Comparison of ENCODE assay signal across 8 mouse cellular contexts in the genomic region with DNA sequence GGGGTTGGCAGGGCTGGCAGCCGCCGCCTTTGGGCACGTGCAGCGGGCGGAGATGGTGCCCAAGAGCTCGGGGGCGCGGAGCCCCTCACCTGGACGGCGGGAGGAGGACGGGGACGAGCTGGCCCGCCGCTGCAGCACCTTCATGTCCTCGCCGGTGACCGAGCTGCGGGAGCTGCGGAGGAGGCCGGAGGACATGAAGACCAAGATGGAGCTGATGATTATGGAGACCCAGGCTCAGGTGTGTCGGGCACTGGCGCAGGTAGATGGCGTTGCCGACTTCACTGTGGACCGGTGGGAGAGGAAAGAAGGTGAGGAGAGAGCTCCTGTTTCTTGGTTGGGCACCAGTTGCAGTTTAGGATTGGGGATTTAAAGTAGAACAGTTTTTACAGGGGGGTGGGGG. TPM values are rescaled to one million over a fixed set of nuclear protein-coding genes. Genes with fewer than 3 reads are reported as not detected.
DNase-seq lines count a peak whose midpoint lies in the region; ATAC-seq and TF ChIP-seq lines count a peak whose summit lies in the region.

No protein-coding gene starts in this region.

- H3K9me3 ChIP-seq in midbrain, embryonic 10.5 days (replicated peaks) = no peaks in the 10 kb centered on the region

- peak; percentile 33 for ATAC-seq in inflammation-experienced regulatory T-cells, adult 6 months

- no peak for TF ChIP-seq CTCF in bone marrow macrophage, adult 2 months (IDR thresholded peaks at IDR 0.05; ENCODE audit: low read depth, low read length)

- H3K4me1 ChIP-seq in bone marrow macrophage, adult 2 months (ENCODE audit: control insufficient read depth, insufficient read depth, low read length) = peaks cover 3% of the 10 kb centered on the region
- peaks cover 15% of the 10 kb centered on the region for H3K4me1 ChIP-seq in midbrain, embryonic 10.5 days

- no peak for TF ChIP-seq POLR2A in bone marrow macrophage, adult 2 months (IDR thresholded peaks at IDR 0.05; ENCODE audit: borderline replicate concordance, low read depth, low read length)

- H3K36me3 ChIP-seq in midbrain, embryonic 10.5 days = peaks cover 25% of the 10 kb centered on the region

- no peak overlapping the region for H3K27ac ChIP-seq in bone marrow macrophage, adult 2 months (ENCODE audit: insufficient read depth, low read depth, low read length)
- H3K27ac ChIP-seq in midbrain, embryonic 10.5 days (replicated peaks) = peak overlapping the region; percentile 91

- peak overlapping the region; percentile 83 for H3K4me3 ChIP-seq in bone marrow macrophage, adult 2 months (ENCODE audit: insufficient read depth, low read length)
- H3K4me3 ChIP-seq in midbrain, embryonic 10.5 days = peak overlapping the region; percentile 93

- peak; percentile 42 for DNase-seq in kidney, adult 9 months
- no peak for DNase-seq in kidney, postnatal 10 days
- no peak for DNase-seq in midbrain, embryonic 10.5 days (ENCODE audit: low spot score)
- no peak for DNase-seq in gastrocnemius, postnatal 4 days (ENCODE audit: low spot score in 2 of 2)
- no peak for DNase-seq in thymus, postnatal 0 days (ENCODE audit: low spot score)
- no peak for DNase-seq in ovary, postnatal 14 days (ENCODE audit: low spot score)

- under 1% methylated on average over 25 of the region's 25 CpGs for WGBS in midbrain, embryonic 10.5 days

- H3K27me3 ChIP-seq in midbrain, embryonic 10.5 days (ENCODE audit: low read depth, poor library complexity, severe bottlenecking) = 0 out of 2 replicates have a peak, but pooled peaks cover 4% of the 10 kb centered on the region

RNA-seq across cellular contexts. Expression of a gene that starts 0.6 kb away (rescaled TPM):
- polyA plus RNA-seq in bone marrow macrophage, adult 2 months (2012; ENCODE audit: insufficient read depth, insufficient read length, missing spikeins) = 14.9 and 17.2 TPM in 2 replicates
- 10 to 100 TPM; 38.9 to 52.3 (median 41.0) TPM for polyA plus RNA-seq in inflammation-experienced regulatory T-cells, adult 6 months (2017; shearing (Covaris generic))
- polyA plus RNA-seq in midbrain, embryonic 10.5 days (2016; fragmentation: Nextera tagmentation; extraction: Ambion mirVana) = 20.6 and 24.1 TPM in 2 replicates
- total RNA-seq in gastrocnemius, postnatal 4 days (2021) = 10 to 100 TPM; 10.5 to 13.0 TPM
- polyA plus RNA-seq in thymus, postnatal 0 days (2015; fragmentation: Nextera tagmentation; extraction: Ambion mirVana) = 15.9 and 16.3 TPM in 2 replicates

RNA-seq across cellular contexts. Expression of a gene that starts 32.1 kb away (rescaled TPM):
- not detected in 2 replicates for polyA plus RNA-seq in bone marrow macrophage, adult 2 months (2012; ENCODE audit: insufficient read depth, insufficient read length, missing spikeins)
- not detected for polyA plus RNA-seq in inflammation-experienced regulatory T-cells, adult 6 months (2017; shearing (Covaris generic))
- polyA plus RNA-seq in midbrain, embryonic 10.5 days (2016; fragmentation: Nextera tagmentation; extraction: Ambion mirVana) = not detected in 2 replicates
- total RNA-seq in gastrocnemius, postnatal 4 days (2021) = not detected
- not detected in 2 replicates for polyA plus RNA-seq in thymus, postnatal 0 days (2015; fragmentation: Nextera tagmentation; extraction: Ambion mirVana)

RNA-seq across cellular contexts. Expression of a gene that starts 48.2 kb away (rescaled TPM):
- polyA plus RNA-seq in bone marrow macrophage, adult 2 months (2012; ENCODE audit: insufficient read depth, insufficient read length, missing spikeins) = not detected in 2 replicates
- 10 to 100 TPM; 25.1 to 29.8 (median 28.5) TPM for polyA plus RNA-seq in inflammation-experienced regulatory T-cells, adult 6 months (2017; shearing (Covaris generic))
- polyA plus RNA-seq in midbrain, embryonic 10.5 days (2016; fragmentation: Nextera tagmentation; extraction: Ambion mirVana) = 0.09 TPM in 1 of 2 replicates, not detected in the other
- not detected for total RNA-seq in gastrocnemius, postnatal 4 days (2021)
- polyA plus RNA-seq in thymus, postnatal 0 days (2015; fragmentation: Nextera tagmentation; extraction: Ambion mirVana) = 0.79 and 1.7 TPM in 2 replicates

RNA-seq across cellular contexts. Expression of a gene that starts 53.9 kb away (rescaled TPM):
- polyA plus RNA-seq in bone marrow macrophage, adult 2 months (2012; ENCODE audit: insufficient read depth, insufficient read length, missing spikeins) = not detected in 2 replicates
- not detected for polyA plus RNA-seq in inflammation-experienced regulatory T-cells, adult 6 months (2017; shearing (Covaris generic))
- polyA plus RNA-seq in midbrain, embryonic 10.5 days (2016; fragmentation: Nextera tagmentation; extraction: Ambion mirVana) = not detected in 2 replicates
- not detected for total RNA-seq in gastrocnemius, postnatal 4 days (2021)
- not detected in 2 replicates for polyA plus RNA-seq in thymus, postnatal 0 days (2015; fragmentation: Nextera tagmentation; extraction: Ambion mirVana)

RNA-seq across cellular contexts. Expression of a gene that starts 57.1 kb away (rescaled TPM):
- polyA plus RNA-seq in bone marrow macrophage, adult 2 months (2012; ENCODE audit: insufficient read depth, insufficient read length, missing spikeins) = 19.7 and 24.0 TPM in 2 replicates
- polyA plus RNA-seq in inflammation-experienced regulatory T-cells, adult 6 months (2017; shearing (Covaris generic)) = 100 to 1,000 TPM; 231 to 337 (median 232) TPM
- polyA plus RNA-seq in midbrain, embryonic 10.5 days (2016; fragmentation: Nextera tagmentation; extraction: Ambion mirVana) = 104 and 115 TPM in 2 replicates
- total RNA-seq in gastrocnemius, postnatal 4 days (2021) = 10 to 100 TPM; 57.2 to 61.9 TPM
- 51.0 and 58.6 TPM in 2 replicates for polyA plus RNA-seq in thymus, postnatal 0 days (2015; fragmentation: Nextera tagmentation; extraction: Ambion mirVana)
